Mouse (Mus musculus) olfactory bulb, adult 2 months (tissue): ENCODE data around the gene Il17rc. TPM values are rescaled to one million over a fixed set of nuclear protein-coding genes. Genes with fewer than 3 reads are reported as not detected.

Source experiments
- H3K27ac ChIP-seq: fragments of 200-500 bp; 2 replicates; pipeline ENCODE4 v1.5.1; 2012; ENCODE audit warnings: low read depth, low read length; ENCODE audit not compliant: insufficient read depth
- H3K4me1 ChIP-seq: fragments of 200-500 bp; 2 replicates; pipeline ENCODE4 v1.6.1; 2012; ENCODE audit warnings: low read length; ENCODE audit not compliant: control insufficient read depth, insufficient read depth
- H3K4me3 ChIP-seq: fragments of 200-500 bp; 2 replicates; pipeline ENCODE4 v1.5.1; 2012; ENCODE audit warnings: mild to moderate bottlenecking, low read depth, low read length, moderate library complexity; ENCODE audit not compliant: insufficient read depth
- CTCF ChIP-seq: fragments of 200-500 bp; IDR thresholded peaks from 2 replicates; pipeline ENCODE4 v1.5.1; 2012; ENCODE audit warnings: low read depth, mild to moderate bottlenecking, low read length, moderate library complexity; ENCODE audit not compliant: insufficient read depth
- POLR2A ChIP-seq: fragments of 200-500 bp; IDR thresholded peaks from 2 replicates; pipeline ENCODE4 v1.6.1; 2012; ENCODE audit warnings: mild to moderate bottlenecking, low read depth, low read length, moderate library complexity; ENCODE audit not compliant: insufficient read depth
- WGBS: fragments of 180-500 bp; shearing (Covaris S2); methylation state at CpG from one replicate; pipeline ENCODE4 v1.1.7; 2018; 5-methylcytosine and 5-hydroxymethylcytosine counted together
- polyA plus RNA-seq: library from polyadenylated mRNA; stranded (reverse); fragments of >200 nt; gene quantifications from 2 replicates; pipeline ENCODE4 v1.2.4, GENCODE M21; 2012; ENCODE audit warnings: low replicate concordance; ENCODE audit not compliant: missing spikeins, insufficient read depth, insufficient read length

Gene Il17rc
- polyA plus RNA-seq, 1 experiment: not detected

DNA sequence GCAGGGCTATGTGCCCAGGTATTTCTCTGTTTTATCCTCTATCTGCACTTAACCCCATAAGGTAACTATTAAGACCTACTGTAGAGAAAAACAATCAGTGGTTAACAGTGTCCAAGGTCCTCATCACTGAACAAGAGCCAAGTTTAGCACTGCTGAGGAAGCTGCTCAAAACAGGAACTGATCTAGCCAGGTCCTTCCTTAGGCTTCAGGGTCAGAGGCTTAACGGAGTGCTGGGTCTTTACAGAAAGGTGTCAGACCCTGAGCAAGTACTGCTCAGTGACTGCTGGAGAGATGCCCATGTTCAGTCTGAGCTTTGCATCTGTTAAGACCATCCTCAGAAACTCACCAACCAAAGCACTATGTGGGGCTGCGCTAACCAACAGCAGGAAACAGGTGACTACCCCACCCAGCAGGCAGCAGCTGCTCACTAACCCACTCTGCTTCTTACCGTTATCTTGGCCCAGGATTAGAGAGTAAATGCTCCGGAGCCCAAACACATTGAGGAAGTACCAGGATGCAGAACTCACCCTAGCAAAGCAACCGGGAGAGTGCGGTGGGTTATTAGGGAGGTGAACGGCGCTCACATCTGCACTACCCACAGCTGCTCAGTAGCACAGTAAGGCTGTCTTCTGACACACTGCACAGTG lies 46.3 kb downstream of the Il17rc start:
- WGBS: 95% methylated on average over 8 of the region's 8 CpGs
- Histone ChIP-seq H3K27ac (no peak overlapping the region; the same call in 1 of the 2 replicates), H3K4me1 (no peaks in the 10 kb centered on the region), H3K4me3 (no peak overlapping the region)
- TF ChIP-seq CTCF: no peak
- no peak for TF ChIP-seq POLR2A

GRCm38 (mm10) chr6:113522310-113522709 lies 51.1 kb downstream of the Il17rc start:
- H3K4me1 ChIP-seq: no peaks in the 10 kb centered on the region
- no peak for TF ChIP-seq CTCF
- TF ChIP-seq POLR2A: no peak
- no peak overlapping the region for H3K27ac ChIP-seq
- no peak overlapping the region for H3K4me3 ChIP-seq
- WGBS: 66% methylated on average over 1 of the region's 1 CpGs

- no peaks in the 10 kb centered on the region for H3K4me1 ChIP-seq
- 75% methylated on average over 8 of the region's 8 CpGs for WGBS
- TF ChIP-seq POLR2A (no peak), CTCF (no peak)
- no peak overlapping the region for H3K4me3 ChIP-seq
- H3K27ac ChIP-seq: no peak overlapping the region
Measured at GRCm38 (mm10) chr6:113523420-113523819, 52.2 kb downstream of the Il17rc start.

GRCm38 (mm10) chr6:113530932-113531839 lies 60.0 kb downstream of the Il17rc start, which contains the start of the genes Emc3 and Fancd2:
TSS of gene Emc3 (minus strand) at chr6:113531652.
TSS of gene Fancd2 (plus strand) at chr6:113531682.
- TF ChIP-seq POLR2A (peak; percentile 75), CTCF (no peak)
- WGBS: under 1% methylated on average over 47 of the region's 47 CpGs
- Histone ChIP-seq H3K4me3 (peak within 1 kb of the TSS; percentile 77), H3K27ac (no peak within 1 kb of the TSS; the same call in 1 of the 2 replicates), H3K4me1 (no peaks in the 10 kb centered on the region)

- TF ChIP-seq POLR2A (no peak), CTCF (no peak)
- Histone ChIP-seq H3K4me3 (peak overlapping the region; percentile 77), H3K4me1 (no peaks in the 10 kb centered on the region), H3K27ac (no peak overlapping the region)
- WGBS: 3% methylated on average over 7 of the region's 7 CpGs
Measured at GRCm38 (mm10) chr6:113531840-113532404, 60.7 kb downstream of the Il17rc start.

Other genes starting within 250 kb of the Il17rc start
- not detected in 2 replicates for gene Mtmr14, start 233.6 kb upstream of the Il17rc start, polyA plus RNA-seq
- gene Cpne9, start 189.1 kb upstream of the Il17rc start, polyA plus RNA-seq: not detected in 2 replicates
- not detected in 2 replicates for gene Brpf1, start 164.3 kb upstream of the Il17rc start, polyA plus RNA-seq
- gene Ogg1, start 144.5 kb upstream of the Il17rc start, polyA plus RNA-seq: not detected in 2 replicates
- gene Camk1, start 127.4 kb upstream of the Il17rc start, polyA plus RNA-seq: not detected in 2 replicates
- not detected in 2 replicates for gene Tada3, start 93.5 kb upstream of the Il17rc start, polyA plus RNA-seq
- gene Arpc4, start 93.3 kb upstream of the Il17rc start, polyA plus RNA-seq: not detected in 2 replicates
- not detected in 2 replicates for gene Ttll3, start 82.2 kb upstream of the Il17rc start, polyA plus RNA-seq
- not detected in 2 replicates for gene Rpusd3, start 52.1 kb upstream of the Il17rc start, polyA plus RNA-seq
- gene Cidec, start 35.7 kb upstream of the Il17rc start, polyA plus RNA-seq: not detected in 2 replicates
- not detected in 2 replicates for gene Jagn1, start 28.9 kb upstream of the Il17rc start, polyA plus RNA-seq
- not detected in 2 replicates for gene Il17re, start 12.9 kb upstream of the Il17rc start, polyA plus RNA-seq
- gene Creld1, start 11.9 kb downstream of the Il17rc start, polyA plus RNA-seq: not detected in 2 replicates
- gene Prrt3, start 30.5 kb downstream of the Il17rc start, polyA plus RNA-seq: not detected in 2 replicates
- not detected in 2 replicates for gene Emc3, start 60.2 kb downstream of the Il17rc start, polyA plus RNA-seq
- gene Fancd2, start 60.3 kb downstream of the Il17rc start, polyA plus RNA-seq: not detected in 2 replicates
- not detected in 2 replicates for gene Fancd2os, start 129.3 kb downstream of the Il17rc start, polyA plus RNA-seq
- gene Brk1, start 133.3 kb downstream of the Il17rc start, polyA plus RNA-seq: not detected in 2 replicates
- not detected in 2 replicates for gene Vhl, start 152.5 kb downstream of the Il17rc start, polyA plus RNA-seq
- not detected in 2 replicates for gene Irak2, start 167.0 kb downstream of the Il17rc start, polyA plus RNA-seq
- gene Tatdn2, start 225.6 kb downstream of the Il17rc start, polyA plus RNA-seq: not detected in 2 replicates
- not detected in 2 replicates for gene Ghrl, start 248.5 kb downstream of the Il17rc start, polyA plus RNA-seq